Mouse (Mus musculus): ENCODE data around the gene Cideb.

DNA sequence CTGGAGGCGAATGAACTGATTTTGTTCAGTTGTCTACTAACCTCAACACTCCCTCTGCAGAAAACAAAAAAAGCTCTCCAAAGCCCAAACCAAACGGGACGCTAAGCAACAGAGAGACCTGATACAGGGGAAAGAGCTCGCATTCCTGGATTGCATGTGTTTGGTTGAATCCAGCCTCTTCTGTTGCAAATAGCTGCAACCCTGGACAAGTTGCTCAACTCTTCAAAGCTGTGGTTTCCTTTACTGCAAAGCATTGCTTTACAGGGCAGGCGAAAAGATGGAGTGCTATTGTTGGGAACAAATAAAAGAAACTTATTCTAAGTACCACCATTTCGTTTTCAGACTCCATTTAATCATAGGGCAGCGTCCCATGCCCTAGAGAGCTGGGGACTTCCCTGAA, 23.4 kb downstream of the Cideb start:
- TF ChIP-seq MYC (IDR thresholded peaks at IDR 0.05; ENCODE audit: low read depth, low read length) (no peak), USF1 (IDR thresholded peaks at IDR 0.05; ENCODE audit: low read depth, low read length) (no peak), HCFC1 (IDR thresholded peaks at IDR 0.05; ENCODE audit: low read depth, low read length) (no peak), CTCF (conservative IDR thresholded peaks at IDR 0.05 in 1 of 2, IDR thresholded peaks at IDR 0.05 in 1 of 2; ENCODE audit: low read depth in 2 of 2, low read length in 2 of 2) (no peak), ZNF384 (IDR thresholded peaks at IDR 0.05; ENCODE audit: low read depth, low read length) (no peak), ZC3H11A (IDR thresholded peaks at IDR 0.05; ENCODE audit: low read depth, low read length) (no peak), EP300 (IDR thresholded peaks at IDR 0.05; ENCODE audit: low read length) (no peak), NELFE (IDR thresholded peaks at IDR 0.05; ENCODE audit: low read depth, low read length) (no peak), BHLHE40 (IDR thresholded peaks at IDR 0.05; ENCODE audit: low read depth, low read length) (no peak), SIN3A (IDR thresholded peaks at IDR 0.05; ENCODE audit: low read length) (no peak), ELF1 (IDR thresholded peaks at IDR 0.05; ENCODE audit: low read depth, low read length) (no peak), POLR2AphosphoS2 (IDR thresholded peaks at IDR 0.05; ENCODE audit: low read depth, low read length) (no peak), NRF1 (IDR thresholded peaks at IDR 0.05; ENCODE audit: low read depth, low read length) (no peak), SMC3 (IDR thresholded peaks at IDR 0.05; ENCODE audit: low read depth, low read length) (no peak)
